Mouse (Mus musculus) CH12F3 (cell line): ENCODE data around the gene Rab14.

Source experiments
- in situ Hi-C: fragments of 300-500 bp; cut with MboI; formaldehyde crosslinking; loops from 2 replicates; pipeline ENCODE4 v1.14.3; 2020; ENCODE audit warnings: low sequenced_read_pairs

The Rab14 gene

DNA sequence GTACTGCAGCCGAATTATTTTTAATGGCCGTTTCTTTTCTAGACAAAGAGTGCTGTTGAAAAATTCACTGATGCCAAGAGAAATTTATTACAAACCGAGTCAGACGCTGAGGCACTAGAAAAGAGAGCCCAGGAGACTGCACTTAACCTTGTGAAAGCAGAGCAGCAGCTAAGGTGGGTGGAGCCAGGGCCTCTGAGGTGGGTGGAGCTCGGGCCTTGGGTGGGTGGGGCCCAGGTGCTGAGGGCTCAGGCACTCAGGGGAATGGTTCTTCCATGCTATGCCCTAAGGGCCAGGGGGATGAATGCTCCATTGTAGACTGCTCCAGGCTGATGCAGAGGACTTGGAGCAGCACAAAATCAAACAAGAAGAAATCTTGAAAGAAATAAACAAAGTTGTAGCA, 40.7 kb downstream of the Rab14 start:
- in situ Hi-C loops = no loop called here

DNA sequence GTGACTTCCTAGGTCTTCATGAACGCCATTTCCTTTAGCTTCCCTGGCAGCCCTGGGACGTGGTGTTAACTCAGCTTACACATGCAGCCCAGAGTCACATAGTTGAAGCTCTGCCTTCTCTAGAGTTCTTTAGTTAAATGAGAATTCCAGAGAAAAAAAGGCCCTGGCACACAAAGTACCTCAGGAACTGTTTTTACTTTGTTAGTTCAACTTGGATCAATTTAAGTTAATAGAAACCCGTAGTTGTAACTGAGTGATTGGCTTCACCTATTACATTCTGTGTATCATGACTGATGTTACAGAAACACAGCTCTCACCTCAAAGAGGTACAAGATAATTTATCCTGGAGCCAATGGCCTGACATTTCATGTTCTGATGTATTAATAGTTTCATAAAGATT, 42.6 kb downstream of the Rab14 start:
- in situ Hi-C loops = no loop called here

DNA sequence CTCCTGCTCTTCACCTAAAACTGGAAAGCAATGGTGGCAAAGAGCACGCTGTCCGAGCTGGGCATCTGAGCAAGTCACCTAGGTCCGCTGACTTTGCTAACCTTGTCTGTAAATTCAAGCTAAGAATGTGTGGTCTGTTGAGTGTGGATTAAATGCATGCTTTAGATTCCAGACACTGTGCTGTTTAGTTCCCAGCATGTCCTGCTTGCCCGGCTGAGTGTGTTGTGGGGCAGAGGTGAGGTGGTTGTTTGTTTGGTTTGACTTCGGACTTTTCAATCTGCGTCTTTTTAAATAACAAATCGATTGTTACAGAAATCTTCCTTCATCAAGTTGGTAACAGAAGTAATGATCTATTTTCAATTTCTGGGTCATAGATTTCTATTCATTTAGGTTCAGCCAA, 43.1 kb downstream of the Rab14 start:
- in situ Hi-C loops = no loop called here

DNA sequence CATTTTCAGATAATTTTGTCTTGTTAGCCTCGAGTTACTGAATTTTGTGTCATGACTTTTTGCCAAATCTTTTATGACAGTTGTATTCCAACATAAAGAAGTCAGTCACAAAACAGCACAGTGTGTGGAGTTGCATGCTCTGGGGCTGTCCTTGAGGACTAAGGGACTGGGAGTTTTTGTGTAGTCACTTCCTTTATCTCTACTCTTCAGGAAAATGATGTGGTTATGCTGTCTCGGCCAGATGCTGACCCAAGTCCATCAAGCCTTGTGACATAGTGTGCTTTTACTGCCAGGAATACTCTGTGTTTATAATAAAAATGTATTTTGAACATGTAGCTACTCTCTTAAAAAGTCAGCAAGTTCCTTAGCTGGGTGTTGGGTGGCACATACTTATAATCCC, 43.9 kb downstream of the Rab14 start:
- in situ Hi-C loops = no loop called here

DNA sequence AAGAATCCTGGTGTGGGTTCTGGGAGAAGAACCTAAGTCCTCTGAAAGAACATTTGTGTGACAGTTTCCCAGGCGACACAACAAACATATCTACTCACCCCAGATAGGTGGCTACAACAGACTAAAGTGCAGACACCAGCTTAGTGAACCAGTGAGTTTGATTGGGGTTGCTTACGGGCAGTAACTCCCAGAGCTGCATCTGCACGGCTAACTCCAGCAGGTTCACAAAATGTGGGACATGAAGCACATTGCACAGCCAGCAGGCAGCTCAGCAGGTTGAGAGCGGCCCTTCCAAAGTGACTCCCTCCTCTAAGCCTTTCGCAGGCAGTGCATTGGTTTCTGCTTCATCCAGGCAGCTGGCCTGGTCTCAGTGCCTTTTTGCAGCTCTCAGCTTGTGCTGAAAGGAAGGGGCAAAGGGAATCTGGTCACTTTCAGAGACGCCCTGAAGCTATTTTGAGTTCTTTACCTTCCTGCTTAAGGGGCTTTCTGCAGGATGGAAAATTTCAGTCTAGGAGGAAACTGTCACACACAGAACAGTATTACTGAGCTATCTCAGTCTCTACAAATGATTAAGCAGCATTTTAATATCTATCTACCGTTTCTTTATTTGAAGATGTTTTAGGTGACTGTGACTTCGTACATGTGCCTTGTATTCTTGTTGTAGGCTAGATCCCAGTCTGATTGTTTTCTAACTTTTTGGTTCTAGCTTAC, 46.9 kb downstream of the Rab14 start:
- in situ Hi-C loops = no loop called here

DNA sequence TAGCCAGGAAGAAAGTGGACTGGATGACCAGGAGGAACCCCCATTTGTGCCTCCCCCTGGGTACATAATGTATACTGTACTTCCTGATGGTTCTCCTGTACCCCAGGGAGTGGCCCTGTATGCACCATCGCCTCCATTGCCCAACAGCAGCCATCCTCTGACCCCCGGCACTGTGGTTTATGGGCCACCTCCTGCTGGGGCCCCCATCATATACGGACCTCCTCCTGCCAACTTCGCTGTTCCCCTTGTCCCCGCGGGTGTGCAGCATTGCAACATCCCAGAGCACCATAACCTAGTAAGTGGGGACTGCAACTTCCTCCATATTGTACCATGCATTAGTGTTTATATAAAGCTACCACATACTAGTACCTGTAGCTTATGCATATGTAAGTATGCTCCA, 47.7 kb downstream of the Rab14 start:
- in situ Hi-C loops = no loop called here

DNA sequence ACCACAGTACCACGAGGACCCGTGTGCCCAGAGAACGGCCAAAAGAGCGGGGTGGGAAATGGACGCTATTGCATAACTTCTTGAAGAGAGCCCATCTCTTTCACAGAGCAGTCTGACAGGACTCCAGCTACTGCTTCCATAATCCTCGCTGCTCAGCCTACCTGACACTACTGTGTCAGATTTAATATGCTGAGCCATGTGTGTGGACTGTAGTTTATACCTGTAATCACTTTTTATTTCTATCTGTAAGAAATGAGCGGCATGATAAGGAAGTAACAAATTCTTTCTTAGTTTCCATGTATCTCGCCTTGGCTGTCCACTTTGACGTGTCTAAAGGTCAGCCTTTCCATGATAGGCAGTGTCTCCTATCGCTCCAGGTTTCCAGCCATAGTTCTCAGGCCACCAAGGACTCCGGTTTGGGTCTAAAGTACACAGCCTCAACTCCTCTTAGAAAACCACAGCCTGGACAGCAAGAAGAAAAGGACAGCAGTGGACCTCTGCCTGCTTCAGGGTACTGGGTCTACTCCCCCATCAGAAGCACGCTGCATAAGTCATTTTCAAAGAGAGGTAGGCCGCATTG, 49.5 kb downstream of the Rab14 start:
- in situ Hi-C loops = no loop called here

DNA sequence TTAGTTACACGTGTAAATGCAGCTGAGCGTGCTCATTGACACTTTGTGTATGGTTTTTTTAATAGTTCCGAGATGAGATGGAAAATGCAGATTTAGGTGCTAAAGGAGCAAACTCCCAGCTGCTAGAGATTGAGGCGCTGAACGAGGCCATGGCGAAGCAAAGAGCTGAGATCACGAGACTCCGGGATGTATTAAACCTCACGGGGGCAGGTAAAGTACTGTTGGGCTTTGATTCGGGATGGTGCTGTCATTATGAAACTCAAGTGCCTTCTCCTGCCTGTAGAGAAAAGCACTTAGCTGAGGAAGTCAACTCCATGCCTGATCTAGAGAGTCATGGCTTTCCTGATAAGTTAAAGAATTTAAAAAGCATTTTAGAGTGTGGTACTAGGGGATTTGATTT, 52.1 kb downstream of the Rab14 start:
- in situ Hi-C loops = no loop called here

DNA sequence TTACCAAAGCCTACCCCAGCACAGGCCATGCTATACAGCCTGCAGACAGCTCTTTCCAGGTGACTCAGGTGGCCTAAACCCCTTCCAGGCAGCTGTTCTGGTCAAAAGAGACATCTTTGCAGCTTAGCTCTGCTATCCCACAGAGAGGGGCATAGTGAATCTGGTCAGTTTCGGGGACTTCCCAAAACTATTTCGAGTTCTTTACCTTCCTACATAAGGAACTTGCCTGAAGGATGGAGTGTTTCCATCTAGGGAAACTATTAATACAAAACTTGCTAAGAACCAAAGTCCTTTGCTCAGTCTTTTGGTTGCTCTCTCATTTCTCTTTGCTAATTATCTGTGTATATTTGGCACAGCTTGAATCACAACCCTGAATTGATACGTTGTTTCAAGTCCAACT, 59.2 kb downstream of the Rab14 start:
- in situ Hi-C loops = no loop called here

DNA sequence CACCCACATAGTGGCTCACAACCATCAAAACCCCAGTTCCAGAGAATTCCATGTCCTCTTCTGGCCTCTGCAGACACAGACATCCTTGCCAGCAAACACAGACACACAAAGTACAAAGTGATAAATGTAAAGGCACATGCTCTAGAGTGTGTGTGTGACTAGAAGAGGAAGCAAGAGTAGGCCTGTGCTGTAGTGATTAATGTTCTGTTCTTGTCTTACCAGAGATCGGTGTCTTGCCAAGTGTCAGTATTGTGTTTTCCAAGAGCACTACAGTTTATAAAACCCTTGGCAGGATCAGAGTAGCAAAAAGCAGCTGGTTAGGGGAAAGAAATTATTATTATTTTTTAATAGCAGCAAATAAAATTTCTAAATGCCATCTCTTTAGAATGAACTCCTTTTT, 62.3 kb downstream of the Rab14 start:
- in situ Hi-C loops = no loop called here

DNA sequence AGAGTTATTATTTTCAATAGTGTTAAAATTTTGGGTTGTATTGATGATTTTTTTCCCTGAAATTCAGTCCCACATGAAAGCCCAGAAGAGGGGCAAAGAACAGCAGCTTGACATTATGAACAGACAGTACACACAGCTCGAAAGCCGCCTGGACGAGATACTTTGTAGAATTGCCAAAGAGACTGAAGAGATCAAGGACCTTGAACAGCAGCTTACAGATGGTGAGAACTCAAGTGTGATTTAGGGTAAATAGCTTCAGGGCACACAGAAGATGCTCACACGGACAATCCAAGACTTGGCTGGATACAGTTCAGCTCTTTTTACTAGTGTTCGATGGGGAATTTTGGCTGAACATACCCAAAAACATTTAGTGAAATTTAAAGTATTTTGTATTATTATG, 67.0 kb downstream of the Rab14 start:
- in situ Hi-C loops = no loop called here

DNA sequence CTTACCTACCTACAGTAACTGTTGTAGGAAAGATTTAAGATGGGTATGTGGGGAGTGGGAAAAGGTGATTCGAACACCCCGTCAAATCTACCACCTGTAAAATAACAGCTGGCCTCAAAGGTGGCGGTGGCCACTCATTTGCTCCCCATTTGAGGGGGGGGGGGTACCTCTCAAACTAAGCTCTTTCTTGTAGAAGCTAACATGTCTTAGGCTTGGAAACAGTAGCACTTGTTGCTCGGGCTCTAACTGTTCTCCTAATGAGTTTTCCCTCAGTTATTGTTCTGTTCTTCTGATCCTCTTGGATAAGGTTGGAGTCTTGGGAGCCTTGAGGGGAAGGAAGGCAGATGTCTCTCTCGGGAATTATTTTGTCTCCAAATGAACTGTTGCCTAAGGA, 68.3 kb downstream of the Rab14 start:
- in situ Hi-C loops = no loop called here

DNA sequence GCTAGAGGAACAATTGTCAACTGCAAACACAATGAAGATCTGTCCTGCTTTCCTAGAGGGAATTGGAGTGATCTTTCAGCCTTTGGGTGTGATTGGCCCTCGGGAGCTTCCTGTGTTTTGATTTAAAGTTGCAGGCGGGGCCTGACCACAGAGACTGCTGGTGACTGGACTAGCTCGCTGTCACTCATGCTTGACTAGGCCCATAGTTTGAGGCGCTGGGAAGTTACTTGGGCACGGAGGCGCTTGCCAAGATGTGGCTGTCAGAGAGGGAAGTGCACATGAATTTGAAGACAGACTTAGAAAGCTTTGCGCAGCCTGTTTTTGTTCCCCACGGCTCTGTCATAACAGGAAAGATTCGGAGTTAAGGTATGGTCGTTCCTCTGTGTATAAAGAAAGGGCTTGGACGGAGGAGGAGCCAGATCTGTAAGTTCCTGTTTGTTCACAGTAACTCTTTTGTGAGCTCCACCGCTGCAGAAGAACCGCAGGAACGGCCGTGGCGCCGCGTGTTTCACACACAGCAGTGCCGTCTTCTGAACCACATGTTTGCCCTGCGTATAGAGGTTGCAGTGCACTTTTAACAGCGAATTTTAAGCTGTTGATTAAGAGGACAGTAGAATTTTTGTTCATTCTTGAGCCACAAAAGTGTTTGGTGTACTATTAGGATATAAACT, 68.8 kb downstream of the Rab14 start:
- in situ Hi-C loops = no loop called here

DNA sequence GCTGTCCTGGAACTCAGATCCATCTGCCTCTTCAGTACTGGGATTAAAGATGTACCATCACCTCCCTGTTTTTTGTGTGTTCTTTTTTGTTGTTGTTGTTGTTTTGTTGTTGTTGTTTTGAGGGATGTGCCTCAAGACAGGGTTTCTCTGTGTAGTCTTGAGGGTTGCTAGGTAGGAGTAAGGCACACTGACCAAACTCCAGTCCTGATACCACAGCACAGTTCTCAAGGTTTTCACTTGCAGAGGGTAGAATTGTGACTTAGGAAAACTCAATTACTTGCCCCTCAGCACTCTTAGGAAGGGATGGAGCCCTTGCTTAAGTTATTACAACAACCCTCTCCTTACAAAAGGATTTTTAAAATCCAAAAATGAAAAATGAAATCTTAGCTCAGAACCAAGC, 69.4 kb downstream of the Rab14 start:
- in situ Hi-C loops = no loop called here
